Mouse (Mus musculus): ENCODE measurements around the gene Fxyd5.
A peak's percentile ranks its signal among the peaks of the same experiment; 100 is the strongest.

Fxyd5 gene

DNA sequence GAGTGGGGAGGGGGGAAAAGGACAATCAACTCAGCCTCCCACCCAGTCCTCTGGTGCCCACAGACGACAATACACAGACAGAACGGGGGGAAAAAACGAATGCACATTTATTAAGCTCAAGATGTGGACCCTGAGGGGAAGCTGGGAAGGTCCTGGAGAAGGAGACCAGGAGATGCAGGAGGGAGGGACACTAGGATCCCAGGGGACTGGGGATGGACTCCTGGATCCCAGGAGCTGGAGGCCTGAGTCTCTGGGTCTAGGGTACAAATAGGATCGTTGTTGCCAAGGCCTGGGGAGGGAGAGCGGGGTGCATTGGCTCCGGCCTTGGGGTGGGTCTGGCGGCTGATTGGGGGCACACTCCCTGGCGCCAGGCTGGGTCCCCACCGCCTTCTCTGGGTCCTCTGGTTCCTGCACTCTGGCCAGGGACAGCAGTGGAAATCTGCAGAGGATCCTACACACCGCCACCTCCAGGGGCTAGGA lies at the start of gene Fxyd5:
Gene Fxyd5, minus strand, starts transcription at position 51 of the 480 bp plus-strand sequence.
- DNase-seq (ENCODE audit: low read depth, low spot score), result no peak

GRCm38 (mm10) chr7:31089721-31090120 lies 47.4 kb upstream of the Fxyd5 start:
- DNase-seq (ENCODE audit: low read depth, low spot score), result no peak

DNA sequence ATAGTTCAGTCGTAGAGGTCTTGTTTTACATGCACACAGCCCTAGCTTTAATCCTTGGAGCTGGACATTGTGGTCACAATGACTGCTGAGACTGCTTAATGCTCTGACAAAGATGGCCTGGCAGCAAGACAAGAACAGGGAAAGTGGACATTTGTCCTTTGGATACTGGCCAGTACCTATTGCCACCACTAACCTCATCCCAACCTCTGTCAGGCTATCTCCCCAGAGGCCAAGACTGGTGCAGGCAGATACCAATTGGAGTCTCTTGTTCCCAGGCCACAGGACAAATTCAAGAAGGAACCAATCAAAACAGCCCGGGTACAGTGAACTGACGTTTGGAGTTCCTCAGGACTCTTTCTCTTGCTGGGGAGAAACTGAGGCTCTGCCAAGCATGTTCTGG lies 45.9 kb upstream of the Fxyd5 start:
- DNase-seq (ENCODE audit: low read depth, low spot score), result no peak

DNA sequence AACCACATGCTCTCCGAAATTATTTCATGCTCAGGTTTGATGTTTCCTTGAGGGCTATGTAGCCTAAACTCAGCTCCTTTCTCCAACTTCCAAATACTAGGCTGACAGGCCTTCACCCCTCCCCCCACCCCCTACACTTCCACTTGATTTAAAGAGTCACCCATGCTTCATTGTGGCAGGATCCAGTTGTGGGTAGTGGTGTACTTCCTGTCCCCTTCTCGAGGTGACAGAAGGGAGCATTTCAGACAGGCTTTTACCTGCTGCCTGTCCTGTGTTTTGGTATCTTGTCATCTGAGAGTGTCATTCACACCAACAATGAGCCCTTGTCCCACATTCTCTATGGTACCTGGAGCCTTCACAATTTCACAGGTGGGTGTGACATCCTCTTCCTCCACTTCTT lies 45.0 kb upstream of the Fxyd5 start:
- no peak for DNase-seq (ENCODE audit: low read depth, low spot score)

- no peak for DNase-seq (ENCODE audit: low read depth, low spot score)
These were observed 44.0 kb upstream of the Fxyd5 start for GRCm38 (mm10) chr7:31086175-31086755.

GRCm38 (mm10) chr7:31085171-31085570 lies 42.9 kb upstream of the Fxyd5 start:
- no peak for DNase-seq (ENCODE audit: low read depth, low spot score)

GRCm38 (mm10) chr7:31084140-31084539 lies 41.9 kb upstream of the Fxyd5 start:
- no peak for DNase-seq (ENCODE audit: low read depth, low spot score)

- peak; percentile 62 for DNase-seq (ENCODE audit: low read depth, low spot score)
These were observed 40.7 kb upstream of the Fxyd5 start for GRCm38 (mm10) chr7:31082831-31083588.

GRCm38 (mm10) chr7:31082106-31082505 lies 39.8 kb upstream of the Fxyd5 start:
- no peak for DNase-seq (ENCODE audit: low read depth, low spot score)

GRCm38 (mm10) chr7:31081106-31081505 lies 38.8 kb upstream of the Fxyd5 start:
- DNase-seq (ENCODE audit: low read depth, low spot score), result no peak

DNA sequence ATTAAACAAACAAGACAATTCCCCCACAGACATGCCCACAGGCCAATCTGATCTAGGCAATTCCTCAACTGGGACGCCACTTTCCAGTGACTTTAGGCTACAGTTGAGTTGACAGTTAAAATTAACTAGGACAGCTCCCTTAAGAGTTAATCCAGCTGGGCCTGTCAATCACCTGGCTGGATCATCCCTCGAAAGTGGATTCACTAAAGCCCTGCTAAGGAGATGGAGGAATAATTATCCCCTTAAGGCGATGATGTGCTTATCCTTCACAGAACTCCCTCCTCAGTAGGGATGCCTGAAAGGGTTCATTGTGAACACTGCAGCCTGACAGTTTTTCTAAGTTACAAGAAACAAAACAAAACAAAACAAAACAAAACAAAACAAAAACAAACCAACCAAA lies 38.3 kb upstream of the Fxyd5 start:
- no peak for DNase-seq (ENCODE audit: low read depth, low spot score)

DNA sequence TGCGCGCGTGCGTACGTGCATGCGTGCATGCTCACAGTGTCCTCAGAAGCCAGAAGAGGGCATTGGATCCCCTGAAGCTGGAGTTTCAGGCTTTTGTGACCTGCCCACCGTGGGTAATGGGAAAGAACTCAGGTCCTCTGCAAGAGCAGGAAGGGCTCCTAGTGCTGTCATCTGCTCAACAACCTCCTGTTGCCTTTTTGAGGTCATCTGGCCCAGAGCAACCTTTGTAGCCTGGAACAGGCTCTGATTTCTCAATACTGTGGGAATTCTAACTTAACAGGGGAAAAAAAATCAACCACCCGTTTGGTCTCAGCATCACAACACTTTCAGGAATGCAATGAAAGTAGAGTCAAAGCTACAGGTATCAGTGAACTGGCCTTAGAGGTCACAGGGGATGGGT lies 37.4 kb upstream of the Fxyd5 start:
- no peak for DNase-seq (ENCODE audit: low read depth, low spot score)

DNA sequence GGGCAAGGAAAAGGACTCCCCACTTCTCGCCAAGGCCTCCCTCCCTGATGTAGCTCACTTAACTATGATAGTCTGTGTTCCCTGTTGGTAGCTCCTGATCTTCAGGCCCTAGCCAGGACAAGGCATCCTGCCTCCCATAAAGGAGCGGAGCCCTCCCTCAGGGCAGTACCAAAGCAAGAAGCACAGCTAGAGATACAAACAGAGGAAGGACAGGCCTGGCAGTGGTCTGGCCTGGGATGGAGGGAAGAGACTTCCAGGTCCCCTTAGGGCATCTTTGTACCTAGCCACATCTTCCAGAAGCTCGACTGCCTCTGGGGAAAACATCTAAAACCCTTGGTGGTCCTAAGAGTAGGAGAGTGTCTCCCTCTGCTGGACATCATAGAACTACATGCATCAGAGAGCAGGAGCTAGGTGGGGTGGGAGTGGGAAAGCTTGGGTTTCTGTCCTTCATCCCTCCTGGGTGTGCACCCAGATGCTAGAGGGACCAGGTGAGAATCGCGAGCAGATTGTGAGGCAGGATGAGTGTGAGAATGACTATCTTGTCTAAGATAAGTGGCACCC lies 35.7 kb upstream of the Fxyd5 start:
- DNase-seq (ENCODE audit: low read depth, low spot score), result no peak

GRCm38 (mm10) chr7:31077470-31077869 lies 35.2 kb upstream of the Fxyd5 start:
- no peak for DNase-seq (ENCODE audit: low read depth, low spot score)

- DNase-seq (ENCODE audit: low read depth, low spot score), result no peak
These were observed 34.2 kb upstream of the Fxyd5 start, which contains the start of gene Fxyd3 for GRCm38 (mm10) chr7:31076492-31076891. Gene Fxyd3, minus strand, starts transcription at chr7:31076704.

DNA sequence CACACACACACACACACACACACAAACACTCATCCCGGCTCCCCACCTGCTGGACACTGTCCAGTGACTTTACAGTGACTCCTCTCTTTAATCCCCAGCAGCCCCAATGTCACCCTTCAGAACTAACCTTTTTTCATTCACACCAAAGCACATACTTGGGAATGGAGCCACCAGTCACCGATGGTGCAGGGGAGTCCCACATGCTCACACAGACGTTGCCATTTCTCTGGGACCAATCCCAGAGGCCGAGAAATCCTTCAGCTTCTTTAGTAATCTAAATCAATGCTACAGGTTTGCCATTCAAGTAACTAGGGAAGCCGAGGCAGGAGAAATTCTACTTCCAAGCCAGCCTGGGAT lies 32.4 kb upstream of the Fxyd5 start:
- DNase-seq (ENCODE audit: low read depth, low spot score), result no peak

- no peak for DNase-seq (ENCODE audit: low read depth, low spot score)
These were observed 31.9 kb upstream of the Fxyd5 start for GRCm38 (mm10) chr7:31074061-31074712.

DNA sequence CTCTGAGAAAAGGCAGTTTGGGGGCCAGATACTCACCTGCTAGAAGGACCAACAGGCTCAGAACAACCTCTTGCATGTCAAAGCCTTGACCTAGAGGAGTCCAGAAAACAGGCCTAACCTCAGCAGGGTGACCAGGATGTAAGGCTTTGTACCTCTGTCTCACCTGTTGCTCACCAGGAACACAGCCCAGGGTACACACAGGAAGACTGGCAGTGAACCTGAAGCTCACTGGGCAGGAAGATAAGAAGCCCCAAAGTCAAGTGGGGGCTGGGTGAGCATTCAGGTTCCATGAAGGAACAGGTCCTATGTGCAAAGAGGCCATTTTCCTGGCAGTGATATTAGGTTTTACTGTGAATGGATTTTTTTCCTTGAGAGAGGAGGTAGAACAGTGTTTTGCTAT lies 31.3 kb upstream of the Fxyd5 start:
- no peak for DNase-seq (ENCODE audit: low read depth, low spot score)

GRCm38 (mm10) chr7:31072326-31072725 lies 30.0 kb upstream of the Fxyd5 start:
- no peak for DNase-seq (ENCODE audit: low read depth, low spot score)

GRCm38 (mm10) chr7:31070324-31070723 lies 28.0 kb upstream of the Fxyd5 start:
- DNase-seq (ENCODE audit: low read depth, low spot score), result no peak

- no peak for DNase-seq (ENCODE audit: low read depth, low spot score)
These were observed 27.2 kb upstream of the Fxyd5 start for GRCm38 (mm10) chr7:31069491-31069890.

DNA sequence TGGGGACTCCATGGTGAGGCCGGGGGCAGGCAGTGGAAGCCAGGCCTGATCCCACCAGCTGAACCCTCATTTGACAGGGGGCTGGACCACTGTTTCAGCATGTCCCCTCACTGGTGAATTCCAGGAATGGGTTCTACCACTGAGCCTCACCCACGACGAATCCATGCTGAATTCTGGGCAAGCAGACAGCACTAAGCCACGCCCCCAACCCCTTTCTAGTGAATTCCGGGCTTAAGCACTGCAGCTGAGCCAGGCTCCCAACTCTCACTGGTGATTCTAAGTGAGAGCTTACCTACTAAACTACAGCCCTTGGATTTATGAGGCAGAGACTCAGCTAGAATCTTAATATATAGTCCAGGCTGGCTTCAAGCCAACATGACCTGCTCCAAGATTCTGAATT lies 25.6 kb upstream of the Fxyd5 start:
- DNase-seq (ENCODE audit: low read depth, low spot score), result no peak

Measured in telencephalon, adult 2 months (tissue).